Mouse (Mus musculus) frontal cortex, adult 2 months (tissue): Measurements from ENCODE around the gene Mmadhc. TPM values are rescaled to one million over a fixed set of nuclear protein-coding genes. Genes with fewer than 3 reads are reported as not detected.

Source experiments
- DNase-seq, 2 experiments: peaks; one replicate each; pipeline ENCODE4 v3.0.0; 2022; ENCODE audit warnings: low spot score in 1 of 2; ENCODE audit errors: extremely low spot score in 1 of 2
- polyA plus RNA-seq: library from polyadenylated mRNA; depleted of rRNA; stranded (reverse); fragments of >200 nt; gene quantifications from 2 replicates; pipeline ENCODE4 v1.2.3, GENCODE M21; 2012; rRNA removed

The Mmadhc gene
- polyA plus RNA-seq, 1 experiment = 53.7 TPM

DNA sequence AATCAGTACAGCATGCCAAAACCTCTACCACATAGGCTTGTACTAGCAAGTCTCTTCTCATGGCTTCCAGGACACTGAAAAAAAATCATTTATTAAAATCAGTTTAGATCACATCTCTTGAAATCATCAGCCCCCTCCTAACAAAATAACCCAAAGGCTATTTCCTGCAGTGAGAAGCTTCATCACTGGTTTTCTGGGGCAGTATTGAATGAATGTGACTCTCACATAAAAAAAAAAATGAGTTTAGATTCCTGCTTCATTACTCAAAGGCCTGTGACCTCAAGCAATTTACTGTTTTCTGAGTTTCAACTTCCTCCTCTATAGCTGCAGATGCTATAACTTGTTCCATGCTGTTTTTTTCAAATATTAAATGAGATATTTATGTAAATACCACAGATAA lies 29.6 kb downstream of the Mmadhc start:
- DNase-seq = no peak

DNA sequence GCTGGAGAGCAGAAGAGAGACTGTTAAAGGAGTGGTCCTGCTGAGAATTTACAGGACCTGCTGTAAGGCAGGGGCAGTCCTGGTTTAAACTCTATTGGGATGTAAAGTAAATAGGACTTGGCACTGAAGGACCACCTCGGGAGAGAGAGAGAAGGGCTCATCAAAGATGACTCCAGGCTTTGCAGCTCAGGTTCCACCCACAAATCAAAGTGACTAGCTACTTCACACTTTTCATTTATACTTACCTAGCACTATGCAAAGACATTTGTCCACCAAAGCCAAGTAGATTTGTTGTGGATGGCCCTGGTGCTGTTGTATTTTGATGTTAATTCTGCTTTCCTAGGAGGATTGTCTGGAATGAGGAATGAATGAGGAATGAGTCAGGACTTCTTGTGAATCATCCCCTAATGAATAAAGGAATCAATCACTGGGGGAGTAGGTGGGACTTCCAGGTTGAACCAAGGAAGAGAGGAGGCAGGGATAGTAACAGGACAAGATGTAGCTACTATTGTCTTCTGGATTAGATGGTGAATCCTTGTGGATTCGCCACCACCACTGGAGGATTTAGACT lies 31.3 kb downstream of the Mmadhc start:
- no peak for DNase-seq

DNA sequence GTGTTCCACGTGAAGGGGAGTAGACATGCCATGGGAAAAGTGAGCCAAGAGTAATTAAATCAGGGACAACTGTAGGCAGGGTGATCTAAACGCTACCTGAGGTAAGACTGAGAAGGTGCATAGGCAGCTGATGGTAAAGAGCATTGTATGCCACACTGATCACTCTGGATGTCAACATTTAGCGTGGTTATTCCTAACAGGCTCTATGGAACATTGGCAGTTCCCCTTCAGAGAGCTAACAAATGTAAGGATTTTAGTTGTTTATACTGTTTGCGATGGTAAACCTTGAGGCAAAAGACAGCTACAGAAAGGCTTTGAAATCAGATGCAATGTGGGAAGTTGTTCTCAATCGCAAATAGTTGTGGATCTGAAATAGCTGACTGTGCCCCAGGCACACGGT lies 32.5 kb downstream of the Mmadhc start:
- no peak for DNase-seq

DNA sequence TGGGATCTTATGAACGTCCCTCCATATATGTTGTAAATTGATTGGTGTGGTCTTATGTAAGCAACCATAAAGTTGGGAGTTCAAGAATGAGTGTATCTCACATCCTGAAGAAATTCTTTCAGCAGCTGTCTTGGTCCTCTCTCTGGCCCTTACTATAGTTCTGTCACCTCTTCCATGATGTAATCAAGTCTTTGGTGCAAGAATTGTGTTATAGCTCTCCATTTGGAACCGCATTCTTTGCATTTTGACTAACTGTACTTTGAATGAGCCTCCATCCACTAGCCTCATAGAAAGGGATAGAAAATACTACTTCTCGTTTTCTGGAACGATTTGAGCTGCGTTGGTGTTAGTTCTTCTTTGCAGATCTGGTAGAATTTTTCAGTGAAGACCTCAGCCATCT lies 41.6 kb downstream of the Mmadhc start:
- DNase-seq = no peak

DNA sequence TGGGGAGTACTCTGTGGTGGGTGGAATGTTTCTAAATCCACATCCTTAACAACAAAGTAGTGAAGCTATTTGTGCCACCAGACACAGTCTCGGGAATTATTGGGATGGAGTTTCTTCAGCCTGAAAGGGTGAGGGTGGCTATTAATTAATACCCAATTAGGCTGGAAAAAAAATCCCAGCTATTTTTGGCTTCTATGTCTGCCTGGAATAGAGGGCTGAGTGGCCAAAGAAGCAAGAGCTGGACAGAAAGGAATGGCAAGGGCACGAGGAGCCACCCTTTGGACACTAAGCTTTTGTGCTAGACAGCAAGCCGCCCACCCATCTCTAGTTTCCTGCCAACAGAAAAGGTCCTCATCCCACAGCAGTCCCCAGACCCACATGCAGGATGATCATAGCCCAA lies 48.0 kb downstream of the Mmadhc start:
- DNase-seq = no peak

DNA sequence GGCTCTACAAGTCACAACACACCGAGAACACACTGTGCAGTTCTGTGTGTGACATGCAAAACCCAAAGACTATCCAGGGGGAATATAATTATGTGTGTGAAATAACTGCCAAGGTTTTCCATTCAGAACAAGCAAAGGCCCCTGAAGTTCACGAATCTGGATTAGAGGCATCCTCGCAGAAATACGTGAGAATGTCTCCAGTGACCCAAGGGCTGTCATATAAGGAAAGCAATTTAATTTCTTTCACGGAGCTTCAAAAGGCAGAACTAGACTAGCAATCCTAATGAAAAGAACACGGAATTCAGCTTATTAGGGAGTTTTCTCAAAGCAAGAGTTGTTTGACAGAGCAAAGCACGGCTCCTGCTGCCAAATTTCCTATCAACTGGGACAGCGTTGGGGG lies 63.1 kb downstream of the Mmadhc start:
- DNase-seq = peak in 1 of 2 experiments; percentile 5

Other genes starting within 250 kb of the Mmadhc start
- 14.7 and 14.9 TPM in 2 replicates for gene Lypd6, start 230.4 kb downstream of the Mmadhc start, polyA plus RNA-seq